Mouse (Mus musculus) bone marrow, adult 2 months (tissue): Measurements from ENCODE around the gene Gm884.

ENCODE experiments used
- CTCF ChIP-seq: fragments of 200-500 bp; IDR thresholded peaks from 2 replicates; pipeline ENCODE4 v1.5.1; 2011; ENCODE audit warnings: low read length, control low read depth; ENCODE audit not compliant: control insufficient read depth, insufficient read depth
- POLR2A ChIP-seq: fragments of 200-500 bp; IDR thresholded peaks from 2 replicates; pipeline ENCODE4 v1.6.1; 2011; ENCODE audit warnings: low read depth, mild to moderate bottlenecking, control low read depth, low read length, borderline replicate concordance; ENCODE audit not compliant: control insufficient read depth

DNA sequence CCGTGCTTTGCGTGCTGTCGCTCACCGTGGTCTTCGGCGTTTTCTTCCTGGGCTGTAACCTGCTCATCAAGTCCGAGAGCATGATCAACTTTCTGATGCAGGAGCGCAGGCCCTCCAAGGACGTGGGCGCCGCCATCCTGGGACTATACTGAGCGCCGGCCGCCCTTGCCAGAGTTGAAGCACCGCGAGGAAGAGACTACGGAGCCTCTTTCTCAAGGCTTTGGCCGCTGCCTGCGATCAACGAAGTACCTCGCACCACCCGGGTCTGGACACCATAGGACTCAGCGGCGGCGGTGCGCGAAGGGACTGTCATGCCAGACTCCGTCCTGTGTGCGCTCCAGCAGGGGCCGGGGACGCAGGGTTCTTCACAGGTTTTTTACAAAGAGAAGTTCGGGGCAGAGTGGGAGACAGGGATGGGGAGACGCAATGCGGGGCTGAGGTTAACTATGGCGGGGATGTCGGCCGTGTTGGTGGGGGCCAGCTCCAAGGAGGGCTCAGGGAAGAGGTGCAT, 29.1 kb upstream of the Gm884 start:
- TF ChIP-seq CTCF: no peak
- no peak for TF ChIP-seq POLR2A
